In the genomic region with DNA sequence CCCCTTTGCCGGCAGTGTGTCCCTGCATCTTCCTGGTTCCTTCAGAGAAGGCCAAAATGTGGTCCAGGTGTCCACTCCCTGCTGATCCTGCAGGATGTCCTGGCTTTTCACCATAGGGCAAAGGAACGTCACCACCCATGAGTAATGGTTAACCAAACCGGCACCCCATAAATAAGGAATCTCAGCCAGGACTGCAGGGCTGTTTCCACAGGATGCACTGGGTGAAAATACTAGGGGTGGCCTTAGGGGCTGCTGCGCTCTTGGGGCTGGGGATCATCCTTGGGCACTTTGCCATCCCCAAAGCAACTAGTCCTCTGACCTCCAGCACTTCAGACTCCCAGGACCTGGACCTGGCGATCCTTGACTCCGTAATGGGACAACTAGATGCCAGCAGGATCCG, we compare ENCODE assay signal across 19 mouse cellular contexts. TPM values are rescaled to one million over a fixed set of nuclear protein-coding genes. Genes with fewer than 3 reads are reported as not detected.
DNase-seq lines count a peak whose midpoint lies in the region; ATAC-seq and TF ChIP-seq lines count a peak whose summit lies in the region.
"Had no signal": no experiment of that assay in that cellular context is flagged by ENCODE, and none has a peak within 500 bp of the region (broad histone marks: within the 10 kb centered on the region; RNA-seq: fewer than 3 reads in every experiment).

Gene Naaladl1 (plus strand): TSS at position 197 of the 400 bp plus-strand sequence.

- no peaks in the 10 kb centered on the region for H3K27me3 ChIP-seq in hindbrain, embryonic 10.5 days (ENCODE audit: insufficient read depth, poor library complexity, severe bottlenecking)
- no peaks in the 10 kb centered on the region for H3K27me3 ChIP-seq in hindbrain, embryonic 14.5 days (ENCODE audit: control insufficient read depth, insufficient read depth, low read length)
- no peaks in the 10 kb centered on the region for H3K27me3 ChIP-seq in midbrain, embryonic 13.5 days
- H3K27me3 ChIP-seq in midbrain, embryonic 11.5 days (ENCODE audit: control insufficient read depth, insufficient read depth, low read length), result no peaks in the 10 kb centered on the region
- no peaks in the 10 kb centered on the region for H3K27me3 ChIP-seq in intestine, embryonic 15.5 days (replicated peaks)
- no peaks in the 10 kb centered on the region for H3K27me3 ChIP-seq in stomach, postnatal 0 days (ENCODE audit: control insufficient read depth, insufficient read depth, low read length)
- H3K27me3 ChIP-seq: kidney, embryonic 15.5 days; limb, embryonic 13.5 days; midbrain, embryonic 12.5 days had no signal

- no peak for TF ChIP-seq EP300 in stomach, postnatal 0 days (optimal IDR thresholded peaks at IDR 0.05)

- H3K4me2 ChIP-seq in hindbrain, embryonic 14.5 days (replicated peaks), result no peak within 1 kb of the TSS
- no peak within 1 kb of the TSS for H3K4me2 ChIP-seq in midbrain, embryonic 13.5 days (replicated peaks)
- H3K4me2 ChIP-seq in midbrain, embryonic 11.5 days, result no peak within 1 kb of the TSS
- peak within 1 kb of the TSS; percentile 42 for H3K4me2 ChIP-seq in intestine, embryonic 15.5 days (replicated peaks)
- no peak within 1 kb of the TSS for H3K4me2 ChIP-seq in stomach, postnatal 0 days (replicated peaks; ENCODE audit: low read depth)
- H3K4me2 ChIP-seq: kidney, embryonic 15.5 days; limb, embryonic 13.5 days; lung, embryonic 14.5 days; midbrain, embryonic 12.5 days had no signal

- TF ChIP-seq CTCF in stomach, postnatal 0 days (IDR thresholded peaks at IDR 0.05; ENCODE audit: low read depth), result no peak

- H3K36me3 ChIP-seq in hindbrain, embryonic 10.5 days, result 0 out of 2 replicates have a peak, but pooled peaks cover 5% of the 10 kb centered on the region
- no peaks in the 10 kb centered on the region for H3K36me3 ChIP-seq in hindbrain, embryonic 14.5 days (replicated peaks; ENCODE audit: control insufficient read depth, insufficient read depth)
- no peaks in the 10 kb centered on the region for H3K36me3 ChIP-seq in midbrain, embryonic 13.5 days
- no peaks in the 10 kb centered on the region for H3K36me3 ChIP-seq in midbrain, embryonic 11.5 days (ENCODE audit: control insufficient read depth, insufficient read depth, low read length)
- no peaks in the 10 kb centered on the region for H3K36me3 ChIP-seq in intestine, embryonic 15.5 days
- H3K36me3 ChIP-seq in stomach, postnatal 0 days (ENCODE audit: control insufficient read depth, insufficient read depth, low read length), result no peaks in the 10 kb centered on the region
- H3K36me3 ChIP-seq: kidney, embryonic 15.5 days; limb, embryonic 13.5 days; midbrain, embryonic 12.5 days had no signal

- no peak within 1 kb of the TSS for H3K4me3 ChIP-seq in hindbrain, embryonic 10.5 days
- no peak within 1 kb of the TSS for H3K4me3 ChIP-seq in hindbrain, embryonic 14.5 days (replicated peaks; ENCODE audit: low read length)
- H3K4me3 ChIP-seq in midbrain, embryonic 13.5 days (replicated peaks), result no peak within 1 kb of the TSS
- no peak within 1 kb of the TSS for H3K4me3 ChIP-seq in midbrain, embryonic 11.5 days (ENCODE audit: low read depth, low read length)
- peak within 1 kb of the TSS; percentile 28 for H3K4me3 ChIP-seq in intestine, embryonic 15.5 days (replicated peaks)
- H3K4me3 ChIP-seq in stomach, postnatal 0 days (ENCODE audit: low read depth, low read length), result no peak within 1 kb of the TSS
- H3K4me3 ChIP-seq: kidney, embryonic 15.5 days; limb, embryonic 13.5 days; midbrain, embryonic 12.5 days had no signal

- H3K9ac ChIP-seq in hindbrain, embryonic 14.5 days, result no peak within 1 kb of the TSS; the same call in 1 of the 2 replicates
- 0 out of 2 replicates have a peak within 1 kb of the TSS, but pooled peaks have one; percentile 1 for H3K9ac ChIP-seq in midbrain, embryonic 13.5 days (replicated peaks)
- no peak within 1 kb of the TSS for H3K9ac ChIP-seq in midbrain, embryonic 11.5 days (ENCODE audit: low read length)
- peak within 1 kb of the TSS; percentile 14; the same call in 1 of the 2 replicates for H3K9ac ChIP-seq in intestine, embryonic 15.5 days
- H3K9ac ChIP-seq in stomach, postnatal 0 days (ENCODE audit: low read length), result peak within 1 kb of the TSS; percentile 3; the same call in 1 of the 2 replicates
- H3K9ac ChIP-seq: kidney, embryonic 15.5 days; limb, embryonic 13.5 days; lung, embryonic 14.5 days; midbrain, embryonic 12.5 days had no signal

- H3K4me1 ChIP-seq in hindbrain, embryonic 10.5 days (replicated peaks), result no peaks in the 10 kb centered on the region; the same call in 1 of the 2 replicates
- H3K4me1 ChIP-seq in hindbrain, embryonic 14.5 days (replicated peaks; ENCODE audit: control insufficient read depth, insufficient read depth, low read length), result no peaks in the 10 kb centered on the region
- H3K4me1 ChIP-seq in midbrain, embryonic 13.5 days (replicated peaks), result no peaks in the 10 kb centered on the region
- no peaks in the 10 kb centered on the region for H3K4me1 ChIP-seq in midbrain, embryonic 11.5 days (ENCODE audit: control insufficient read depth, insufficient read depth, low read length)
- H3K4me1 ChIP-seq in intestine, embryonic 15.5 days (replicated peaks), result peaks cover 13% of the 10 kb centered on the region; the same call in 1 of the 2 replicates
- H3K4me1 ChIP-seq in stomach, postnatal 0 days (replicated peaks; ENCODE audit: control insufficient read depth, insufficient read depth), result no peaks in the 10 kb centered on the region
- H3K4me1 ChIP-seq: kidney, embryonic 15.5 days; limb, embryonic 13.5 days; midbrain, embryonic 12.5 days had no signal

- 85% methylated on average over 7 of the region's 7 CpGs for WGBS in hindbrain, embryonic 10.5 days
- WGBS in hindbrain, embryonic 14.5 days, result 83% methylated on average over 7 of the region's 7 CpGs
- WGBS in midbrain, embryonic 13.5 days, result 89% methylated on average over 7 of the region's 7 CpGs
- WGBS in midbrain, embryonic 11.5 days, result 88% methylated on average over 7 of the region's 7 CpGs
- 78% methylated on average over 7 of the region's 7 CpGs for WGBS in intestine, embryonic 15.5 days
- WGBS in stomach, postnatal 0 days, result 75% methylated on average over 7 of the region's 7 CpGs

- 0 out of 2 replicates have a peak within 1 kb of the TSS, but pooled peaks have one; percentile 5 for H3K27ac ChIP-seq in hindbrain, embryonic 10.5 days
- H3K27ac ChIP-seq in hindbrain, embryonic 14.5 days, result no peak within 1 kb of the TSS
- no peak within 1 kb of the TSS for H3K27ac ChIP-seq in midbrain, embryonic 13.5 days
- H3K27ac ChIP-seq in midbrain, embryonic 11.5 days (ENCODE audit: low read depth, low read length), result no peak within 1 kb of the TSS
- peak within 1 kb of the TSS; percentile 29; the same call in 1 of the 2 replicates for H3K27ac ChIP-seq in intestine, embryonic 15.5 days
- H3K27ac ChIP-seq in stomach, postnatal 0 days (replicated peaks), result no peak within 1 kb of the TSS
- H3K27ac ChIP-seq: hindbrain, postnatal 0 days; kidney, embryonic 15.5 days; limb, embryonic 13.5 days; macrophage; midbrain, embryonic 12.5 days had no signal

- no peaks in the 10 kb centered on the region for H3K9me3 ChIP-seq in hindbrain, embryonic 10.5 days
- H3K9me3 ChIP-seq in hindbrain, embryonic 14.5 days (ENCODE audit: control insufficient read depth, low read length), result no peaks in the 10 kb centered on the region
- no peaks in the 10 kb centered on the region for H3K9me3 ChIP-seq in midbrain, embryonic 13.5 days
- no peaks in the 10 kb centered on the region for H3K9me3 ChIP-seq in midbrain, embryonic 11.5 days (ENCODE audit: control insufficient read depth, low read length)
- H3K9me3 ChIP-seq in intestine, embryonic 15.5 days, result no peaks in the 10 kb centered on the region
- H3K9me3 ChIP-seq in stomach, postnatal 0 days (ENCODE audit: control insufficient read depth, low read length), result no peaks in the 10 kb centered on the region
- H3K9me3 ChIP-seq: kidney, embryonic 15.5 days; limb, embryonic 13.5 days; midbrain, embryonic 12.5 days had no signal

- no peak for ATAC-seq in hindbrain, embryonic 14.5 days (ENCODE audit: low FRiP score)
- no peak for ATAC-seq in midbrain, embryonic 13.5 days
- ATAC-seq in midbrain, embryonic 11.5 days (ENCODE audit: low FRiP score), result no peak
- ATAC-seq in intestine, embryonic 15.5 days, result peak; percentile 44
- no peak for ATAC-seq in stomach, postnatal 0 days (ENCODE audit: low FRiP score, low TSS enrichment)
- ATAC-seq: hindbrain, postnatal 0 days had no signal

- DNase-seq in hindbrain, embryonic 10.5 days (ENCODE audit: low spot score), result no peak
- no peak for DNase-seq in hindbrain, embryonic 14.5 days (ENCODE audit: low spot score)
- no peak for DNase-seq in midbrain, embryonic 11.5 days (ENCODE audit: low spot score, missing footprints)
- DNase-seq in stomach, postnatal 0 days (ENCODE audit: low spot score), result no peak
- no peak for DNase-seq in lung, postnatal 14 days
- DNase-seq: adrenal gland, postnatal 25 days; cerebellum, adult 8-10 months; gastrocnemius, postnatal 10 days; heart, postnatal 14 days; layer of hippocampus, adult 9-11 months; lung, embryonic 14.5 days; thymus, postnatal 14 days had no signal

RNA-seq across cellular contexts. Expression of gene Naaladl1, which starts in this region (rescaled TPM):
- polyA plus RNA-seq in hindbrain, embryonic 10.5 days (2016; fragmentation: Nextera tagmentation; extraction: Ambion mirVana), result 0.64 and 0.90 TPM in 2 replicates
- 0.52 and 0.59 TPM in 2 replicates for polyA plus RNA-seq in hindbrain, embryonic 14.5 days (2014; fragmentation: Nextera tagmentation; extraction: Ambion mirVana)
- polyA plus RNA-seq in midbrain, embryonic 13.5 days (2015; fragmentation: Nextera tagmentation; extraction: Ambion mirVana), result 0.52 and 0.58 TPM in 2 replicates
- polyA plus RNA-seq in midbrain, embryonic 11.5 days (2014; fragmentation: Nextera tagmentation; extraction: Ambion mirVana), result 0.37 and 0.46 TPM in 2 replicates
- 28.9 and 38.8 TPM in 2 replicates for polyA plus RNA-seq in intestine, embryonic 15.5 days (2015; fragmentation: Nextera tagmentation; extraction: Ambion mirVana)
- 0.05 and 0.07 TPM in 2 replicates for polyA plus RNA-seq in stomach, postnatal 0 days (2015; fragmentation: Nextera tagmentation; extraction: Ambion mirVana)
- polyA plus RNA-seq: macrophage had no signal

Comparison
In these comparisons a context has a peak if more than half of its experiments do, and no peak if none do; other contexts are left out.
1. RNA of gene Naaladl1 (polyA plus RNA-seq): 28.9 to 38.8 TPM in intestine, embryonic 15.5 days; 0.64 to 0.90 TPM in hindbrain, embryonic 10.5 days, 0.52 to 0.58 TPM in midbrain, embryonic 13.5 days, 0.52 to 0.59 TPM in hindbrain, embryonic 14.5 days, 0.37 to 0.46 TPM in midbrain, embryonic 11.5 days and 0.05 to 0.07 TPM in stomach, postnatal 0 days; every median in the first group is over 10 times any median in the second.
2. H3K27ac ChIP-seq: peak in hindbrain, embryonic 10.5 days (single experiment) and intestine, embryonic 15.5 days (single experiment); none in hindbrain, embryonic 14.5 days (single experiment), midbrain, embryonic 13.5 days (single experiment), midbrain, embryonic 11.5 days (single experiment) and stomach, postnatal 0 days (single experiment).
3. H3K9ac ChIP-seq: peak in midbrain, embryonic 13.5 days (single experiment), intestine, embryonic 15.5 days (single experiment) and stomach, postnatal 0 days (single experiment); none in hindbrain, embryonic 14.5 days (single experiment) and midbrain, embryonic 11.5 days (single experiment).